Mouse (Mus musculus) kidney, adult 2 months (tissue): ENCODE measurements around the gene Ghdc.

Experiments used
- CTCF ChIP-seq: fragments of 200-500 bp; conservative IDR thresholded peaks from 2 replicates; pipeline ENCODE4 v1.5.1; 2011; ENCODE audit warnings: low read depth, mild to moderate bottlenecking, control low read depth, low read length, moderate library complexity, mixed read lengths; ENCODE audit not compliant: insufficient read depth, insufficient read length
- POLR2A ChIP-seq: fragments of 200-500 bp; IDR thresholded peaks from one replicate; pipeline ENCODE4 v1.6.1; 2011; ENCODE audit warnings: low read depth, low read length, control low read depth

DNA sequence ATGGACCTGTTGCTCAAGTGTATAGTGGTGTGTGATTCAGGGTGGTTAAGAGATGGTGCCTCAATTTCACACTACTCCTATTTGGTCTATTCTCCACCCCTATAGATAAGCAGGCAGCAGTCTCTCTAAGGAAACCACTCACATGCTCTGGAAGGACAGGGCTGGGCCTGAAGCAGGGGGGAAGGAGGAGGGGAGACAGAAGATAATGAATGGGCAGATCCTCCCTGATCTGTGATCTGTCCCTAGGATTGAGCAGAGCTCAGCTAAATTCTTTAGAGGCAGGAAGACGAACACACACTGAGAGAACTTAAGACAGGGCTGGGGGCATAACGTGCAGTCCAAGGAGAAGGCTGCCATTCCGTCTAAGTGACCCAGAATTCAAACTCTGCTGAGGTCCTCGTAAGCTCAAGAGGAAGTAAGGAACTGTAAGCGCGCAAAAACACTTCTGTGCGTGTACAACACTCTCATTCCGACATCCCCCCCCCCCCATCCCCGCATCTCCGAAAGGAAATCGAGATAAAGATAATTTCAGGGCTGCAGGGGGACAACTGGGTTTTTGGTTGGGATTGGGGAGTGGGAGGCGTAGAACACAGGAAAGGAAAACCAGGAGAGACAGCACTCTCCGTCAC lies 33.5 kb downstream of the Ghdc start:
- TF ChIP-seq CTCF (no peak), POLR2A (no peak)
